Mouse (Mus musculus) spleen, adult 2 months (tissue): ENCODE results near the gene Nbl1. TPM values are rescaled to one million over a fixed set of nuclear protein-coding genes. Genes with fewer than 3 reads are reported as not detected.

Source experiments
- DNase-seq, 2 experiments: peaks; one replicate each; pipeline versions ENCODE4 v3.0.0 to v3.0.0-alpha.2; 2012 to 2021; ENCODE audit warnings: low spot score in 2 of 2, low read depth in 1 of 2
- H3K27ac ChIP-seq: fragments of 200-500 bp; 2 replicates; pipeline ENCODE4 v1.5.1; 2012; ENCODE audit warnings: low read length, inconsistent platforms; ENCODE audit not compliant: insufficient read depth
- H3K27me3 ChIP-seq: fragments of 200-500 bp; 2 replicates; pipeline ENCODE4 v1.6.1; 2012; ENCODE audit warnings: mild to moderate bottlenecking, moderate library complexity, low read length, inconsistent platforms; ENCODE audit not compliant: control insufficient read depth, insufficient read depth
- H3K36me3 ChIP-seq: fragments of 200-500 bp; 2 replicates; pipeline ENCODE4 v1.6.1; 2012; ENCODE audit warnings: mild to moderate bottlenecking, low read length, inconsistent platforms; ENCODE audit not compliant: control insufficient read depth, insufficient read depth
- H3K4me1 ChIP-seq: fragments of 200-500 bp; 2 replicates; pipeline ENCODE4 v1.6.1; 2011; ENCODE audit warnings: inconsistent platforms; ENCODE audit not compliant: control insufficient read depth, insufficient read depth, insufficient read length
- H3K4me3 ChIP-seq: fragments of 200-500 bp; 2 replicates; pipeline ENCODE4 v1.5.1; 2011; ENCODE audit warnings: mild to moderate bottlenecking, inconsistent platforms; ENCODE audit not compliant: insufficient read depth, insufficient read length; ENCODE audit errors: extremely low read depth
- CTCF ChIP-seq: fragments of 200-500 bp; IDR thresholded peaks from 2 replicates; pipeline ENCODE4 v1.5.1; 2011; ENCODE audit warnings: mild to moderate bottlenecking, inconsistent platforms; ENCODE audit not compliant: insufficient read depth, insufficient read length, insufficient replicate concordance; ENCODE audit errors: extremely low read depth
- POLR2A ChIP-seq: fragments of 200-500 bp; IDR thresholded peaks from 2 replicates; pipeline ENCODE4 v1.6.1; 2011; ENCODE audit warnings: low read depth, low read length, inconsistent platforms
- WGBS: fragments of 180-500 bp; shearing (Covaris S2); methylation state at CpG from one replicate; pipeline ENCODE4 v1.1.7; 2018; 5-methylcytosine and 5-hydroxymethylcytosine counted together
- polyA plus RNA-seq: library from polyadenylated mRNA; depleted of rRNA; stranded (reverse); fragments of >200 nt; gene quantifications from 2 replicates; pipeline ENCODE4 v1.2.3, GENCODE M21; 2012

Gene Nbl1
- polyA plus RNA-seq, 1 experiment = 10.3 TPM

DNA sequence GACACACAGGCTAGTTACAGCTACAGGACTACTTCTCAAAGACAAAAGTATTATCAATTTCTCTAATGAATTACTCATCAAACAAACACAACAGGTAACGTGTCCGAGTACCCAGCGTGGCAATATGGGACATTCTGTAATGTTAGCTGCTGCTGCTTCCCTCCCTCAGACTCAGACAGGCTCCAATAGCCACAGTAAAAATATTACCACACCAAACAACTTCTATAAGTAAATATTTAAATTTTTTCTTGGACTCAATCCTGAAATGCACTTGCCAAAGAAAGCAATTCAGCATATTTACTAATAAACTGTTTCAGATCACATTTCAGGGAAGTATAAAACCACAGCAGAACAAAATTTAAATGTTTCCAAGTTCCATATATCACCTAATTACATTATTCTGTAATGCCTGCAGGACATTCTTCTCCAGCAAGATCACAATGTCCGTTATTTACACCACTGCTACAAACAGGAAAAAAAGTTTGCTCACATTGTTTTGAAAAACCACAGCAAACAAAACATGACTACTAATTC lies 27.6 kb upstream of the Nbl1 start:
- WGBS = 88% methylated on average over 4 of the region's 4 CpGs
- H3K27me3 ChIP-seq = no peaks in the 10 kb centered on the region
- no peak overlapping the region for H3K27ac ChIP-seq
- H3K4me3 ChIP-seq = no peak overlapping the region
- TF ChIP-seq POLR2A (no peak), CTCF (no peak)
- H3K36me3 ChIP-seq = no peaks in the 10 kb centered on the region
- DNase-seq = no peak
- H3K4me1 ChIP-seq = no peaks in the 10 kb centered on the region

DNA sequence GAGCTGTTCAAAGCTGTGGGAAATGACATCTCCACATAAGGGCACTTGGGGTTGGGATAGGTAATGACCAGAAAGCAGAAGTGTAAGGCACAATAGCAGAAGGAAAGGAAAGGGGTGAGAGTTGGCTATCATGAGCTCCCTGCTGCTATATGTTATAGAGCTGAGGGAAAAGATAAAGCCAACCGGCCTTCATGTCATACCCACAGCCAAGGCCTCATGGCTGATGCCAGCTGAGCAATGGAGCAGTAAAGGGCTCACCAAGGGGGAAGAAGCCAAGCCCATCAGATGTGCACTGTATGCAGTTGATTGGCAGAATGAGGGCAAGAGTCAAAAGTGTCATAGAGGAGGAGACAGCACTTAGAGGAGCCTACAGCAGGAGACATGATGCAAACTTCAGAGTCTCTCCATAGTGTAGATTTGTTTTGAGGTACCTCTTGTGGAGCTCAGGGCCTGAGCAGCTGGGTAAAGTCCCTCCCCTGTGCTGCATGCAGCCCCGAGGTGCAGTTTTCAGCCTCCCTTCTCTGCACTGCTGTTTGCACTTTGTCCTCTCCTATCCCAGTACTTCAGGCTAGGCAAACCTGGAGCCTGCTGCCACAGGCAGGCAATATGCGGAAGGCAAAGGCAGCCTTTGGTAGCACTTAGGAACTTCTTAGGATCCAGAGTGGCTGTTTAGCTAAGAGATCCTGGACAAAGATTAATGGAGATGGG lies 23.7 kb upstream of the Nbl1 start:
- Histone ChIP-seq H3K36me3 (no peaks in the 10 kb centered on the region), H3K27me3 (no peaks in the 10 kb centered on the region), H3K4me3 (no peak overlapping the region), H3K4me1 (no peaks in the 10 kb centered on the region), H3K27ac (no peak overlapping the region)
- no peak for DNase-seq
- 76% methylated on average over 3 of the region's 3 CpGs for WGBS
- TF ChIP-seq POLR2A (no peak), CTCF (no peak)

DNA sequence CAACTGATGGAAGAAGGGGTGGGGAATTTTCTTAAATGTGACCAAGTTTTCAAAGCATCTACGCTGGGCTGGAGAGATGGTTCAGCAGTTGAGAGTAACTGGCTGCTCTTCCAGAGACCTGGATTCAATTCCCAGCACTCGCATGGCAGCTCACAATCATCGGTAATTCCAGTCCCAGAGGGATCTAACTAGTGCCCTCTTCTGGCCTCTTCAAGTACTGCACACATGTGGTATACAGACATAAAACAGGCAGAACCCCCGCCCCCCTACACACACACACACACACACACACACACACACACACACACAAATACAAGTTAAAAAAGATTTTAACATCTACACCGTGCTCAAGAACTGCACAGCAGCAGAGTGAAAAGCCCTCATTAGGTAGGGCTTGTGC lies 22.9 kb upstream of the Nbl1 start:
- H3K27me3 ChIP-seq = no peaks in the 10 kb centered on the region
- no peaks in the 10 kb centered on the region for H3K4me1 ChIP-seq
- H3K4me3 ChIP-seq = no peak overlapping the region
- no peak for DNase-seq
- TF ChIP-seq CTCF (no peak), POLR2A (no peak)
- WGBS = 90% methylated on average over 5 of the region's 5 CpGs
- H3K27ac ChIP-seq = no peak overlapping the region
- H3K36me3 ChIP-seq = no peaks in the 10 kb centered on the region

DNA sequence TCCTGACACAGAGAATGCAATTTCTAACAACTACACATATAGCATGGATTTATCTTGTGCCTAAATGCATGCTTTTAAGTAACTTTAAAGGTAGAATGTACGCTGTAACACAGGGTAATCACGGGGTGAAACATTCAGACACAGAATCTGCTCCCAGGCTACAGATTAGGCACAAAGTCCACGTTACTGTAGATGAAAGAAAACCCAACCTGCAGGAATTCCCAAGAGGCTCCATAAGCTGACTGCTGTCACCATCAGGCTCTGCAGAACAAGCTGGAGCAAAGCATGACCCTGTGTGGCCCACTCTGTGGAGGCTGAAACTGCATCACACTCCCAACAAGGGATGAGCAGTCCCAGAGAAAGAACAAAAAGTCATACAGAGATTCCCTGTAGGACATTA lies 19.7 kb upstream of the Nbl1 start:
- no peaks in the 10 kb centered on the region for H3K27me3 ChIP-seq
- TF ChIP-seq POLR2A (no peak), CTCF (no peak)
- H3K36me3 ChIP-seq = no peaks in the 10 kb centered on the region
- peaks cover 2% of the 10 kb centered on the region; the same call in 1 of the 2 replicates for H3K4me1 ChIP-seq
- H3K4me3 ChIP-seq = no peak overlapping the region
- DNase-seq = no peak
- WGBS = 89% methylated on average over 3 of the region's 3 CpGs
- H3K27ac ChIP-seq = no peak overlapping the region

DNA sequence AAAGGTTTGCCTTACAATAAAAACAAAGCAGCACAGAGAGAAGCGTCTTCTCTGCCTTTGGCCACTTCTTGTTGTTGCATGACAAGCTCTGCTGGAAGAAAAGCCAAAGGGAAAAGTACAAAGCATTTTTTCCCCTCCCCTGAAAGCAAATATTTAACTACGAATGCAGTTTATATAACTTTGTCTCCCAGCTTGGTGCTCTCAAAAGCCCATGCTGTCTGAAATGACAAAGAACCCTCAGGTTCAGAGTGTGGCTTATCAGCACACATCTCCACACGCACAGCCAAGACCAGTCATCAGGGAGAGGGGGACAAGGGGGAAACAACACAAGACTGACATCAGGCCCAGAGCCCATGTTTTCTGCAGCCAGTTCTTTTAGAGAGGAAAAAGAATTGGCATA lies 18.6 kb upstream of the Nbl1 start:
- peaks cover 2% of the 10 kb centered on the region; the same call in 1 of the 2 replicates for H3K4me1 ChIP-seq
- no peak overlapping the region for H3K27ac ChIP-seq
- 84% methylated on average over 3 of the region's 3 CpGs for WGBS
- H3K36me3 ChIP-seq = no peaks in the 10 kb centered on the region
- no peaks in the 10 kb centered on the region for H3K27me3 ChIP-seq
- TF ChIP-seq CTCF = no peak
- TF ChIP-seq POLR2A = no peak
- no peak overlapping the region for H3K4me3 ChIP-seq
- no peak for DNase-seq

DNA sequence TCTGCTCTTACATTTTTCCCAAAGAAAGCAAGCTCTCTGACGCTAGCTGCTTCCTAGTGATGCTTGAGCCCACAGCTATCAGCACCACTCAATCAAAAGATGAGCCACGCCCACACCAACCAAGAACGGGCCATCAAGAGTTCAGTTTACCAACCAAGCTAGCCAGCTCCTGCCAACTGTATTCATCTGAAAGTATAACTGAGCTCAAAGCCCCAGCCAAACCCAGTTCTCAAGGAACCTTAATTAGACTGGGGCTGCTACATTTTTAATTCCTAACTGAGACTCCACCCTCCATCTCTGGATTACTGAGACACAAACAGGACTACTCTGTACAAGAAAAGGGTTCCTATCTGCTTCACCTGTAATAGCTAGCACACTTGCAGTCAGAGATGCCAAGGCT lies 18.1 kb upstream of the Nbl1 start:
- no peak overlapping the region for H3K4me3 ChIP-seq
- no peak overlapping the region for H3K27ac ChIP-seq
- no peaks in the 10 kb centered on the region for H3K36me3 ChIP-seq
- H3K4me1 ChIP-seq = peaks cover 2% of the 10 kb centered on the region; the same call in 1 of the 2 replicates
- DNase-seq = no peak
- 75% methylated on average over 3 of the region's 3 CpGs for WGBS
- no peaks in the 10 kb centered on the region for H3K27me3 ChIP-seq
- TF ChIP-seq CTCF (no peak), POLR2A (no peak)

DNA sequence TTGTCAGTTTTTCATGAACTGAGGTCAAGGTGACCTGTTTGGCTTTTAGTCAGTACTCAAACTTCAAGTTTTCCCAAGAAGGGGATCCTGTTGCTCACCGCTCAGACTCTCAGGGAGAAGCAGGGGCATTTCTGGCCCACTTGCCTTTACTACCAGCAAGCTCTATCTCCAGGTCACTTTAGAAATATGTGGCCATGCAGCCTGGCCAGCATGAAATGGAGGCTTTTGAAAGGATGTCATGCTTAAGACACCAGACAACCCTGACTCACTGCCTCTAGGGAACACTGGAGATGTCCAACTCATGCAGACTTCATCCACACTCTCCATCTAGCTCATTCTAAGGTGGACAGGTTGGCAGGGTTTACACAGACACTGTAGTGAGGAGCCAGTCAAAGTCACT lies 12.7 kb upstream of the Nbl1 start:
- DNase-seq = no peak
- peaks cover 10% of the 10 kb centered on the region for H3K36me3 ChIP-seq
- no peaks in the 10 kb centered on the region for H3K27me3 ChIP-seq
- peaks cover 2% of the 10 kb centered on the region; the same call in 1 of the 2 replicates for H3K4me1 ChIP-seq
- 100% methylated on average over 1 of the region's 1 CpGs for WGBS
- H3K27ac ChIP-seq = no peak overlapping the region
- no peak for TF ChIP-seq CTCF
- no peak for TF ChIP-seq POLR2A
- H3K4me3 ChIP-seq = no peak overlapping the region
